Mouse (Mus musculus): ENCODE measurements around the gene Sat1. TPM values are rescaled to one million over a fixed set of nuclear protein-coding genes. Genes with fewer than 3 reads are reported as not detected.
"Not testable (repeated sequence)": the region's sequence is repeated elsewhere in the genome, so short reads cannot be mapped to it uniquely, and the experiment has no call there.

Sat1 gene
- 10 to 100 TPM; 23.7 to 24.2 TPM for total RNA-seq (2021)
- long read RNA-seq, experiment 1, transcript Sat1-201 (6 exons, 1,162 nt): major isoform, 20 of 22 reads
- long read RNA-seq, experiment 1, partial matches to known transcripts: 0 of 22 reads
- long read RNA-seq, experiment 1, other reads (novel, unspliced or antisense): 1 of 22 reads
- long read RNA-seq, experiment 2, transcript Sat1-201 (6 exons, 1,162 nt): major isoform, 17 of 19 reads
- long read RNA-seq, experiment 2, partial matches to known transcripts: 0 of 19 reads
- long read RNA-seq, experiment 2, other reads (novel, unspliced or antisense): 1 of 19 reads

DNA sequence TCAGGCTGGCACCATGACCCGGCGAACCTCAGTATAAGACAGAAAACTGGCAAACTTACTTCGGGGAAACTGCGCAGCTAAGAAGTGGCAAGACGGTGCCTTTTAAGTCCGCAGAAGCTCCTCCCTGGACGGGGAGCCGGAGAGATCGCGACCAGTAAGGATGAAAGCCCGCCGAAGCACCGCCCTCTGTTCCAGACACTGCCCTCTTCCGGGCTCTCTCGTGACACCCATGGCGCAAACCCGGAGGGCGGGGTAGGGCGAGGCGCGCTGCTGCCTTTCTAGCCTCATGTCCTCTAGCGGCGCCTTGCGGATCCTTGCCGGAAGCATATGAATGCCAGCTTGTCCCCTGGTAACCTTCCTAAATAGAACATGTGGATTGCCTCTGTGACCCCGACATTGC is at the start of gene Sat1:
Gene Sat1 (minus strand): TSS at position 179 of the 400 bp plus-strand sequence.
- DNase-seq: peak; percentile 83

DNA sequence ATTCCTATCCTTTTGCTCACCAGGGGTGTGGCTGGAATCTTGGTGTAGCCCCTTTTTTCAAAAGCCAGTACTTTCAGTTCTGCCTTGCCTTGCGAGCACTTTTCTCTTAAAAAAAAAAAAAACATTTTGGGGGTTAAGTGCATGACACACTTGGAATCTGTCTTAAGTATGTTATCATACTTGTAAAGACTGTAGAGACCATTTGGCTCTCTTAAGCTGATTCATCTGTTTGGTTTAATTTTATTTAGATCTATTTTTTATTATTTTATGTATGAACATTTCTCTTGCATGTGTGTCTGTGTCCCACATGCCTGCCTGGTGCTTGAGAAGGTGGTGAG is 46.6 kb upstream of the Sat1 start:
- DNase-seq: no peak

DNA sequence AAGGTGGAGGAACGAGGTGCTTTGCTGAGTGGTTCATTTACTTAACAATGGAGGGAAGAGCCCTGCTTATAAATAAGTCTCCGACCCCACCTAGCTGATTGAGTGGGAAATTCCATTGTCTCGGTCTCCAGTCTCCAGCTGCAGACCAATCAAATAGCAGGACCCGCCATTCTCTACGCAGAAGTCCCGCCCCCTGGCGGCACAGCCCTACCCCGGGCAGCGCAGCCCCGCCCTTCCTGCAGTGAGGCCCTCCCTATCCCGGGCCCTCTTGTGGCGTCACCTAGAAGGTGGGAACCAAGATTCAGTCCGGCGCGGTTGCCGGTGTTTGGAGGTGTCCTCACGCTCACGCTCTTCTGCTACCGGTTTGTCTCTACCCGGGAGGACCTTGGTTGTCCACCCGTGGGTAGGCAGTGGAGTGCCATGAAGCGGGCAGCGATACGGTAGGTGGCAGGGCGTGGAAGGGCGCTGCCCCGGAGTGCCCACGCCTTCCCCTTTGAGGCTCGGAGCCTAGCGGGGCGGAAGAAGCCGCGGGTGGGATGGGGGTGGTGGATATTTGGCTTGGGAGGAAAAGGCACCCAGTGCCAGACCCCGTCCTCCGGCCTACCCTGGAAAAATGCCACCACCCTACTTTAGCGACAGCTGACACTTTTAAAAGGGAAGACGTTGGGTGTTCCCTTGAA is 46.1 kb upstream of the Sat1 start, which contains the start of gene Acot9:
Gene Acot9 (plus strand): TSS at position 209 of the 680 bp plus-strand sequence.
- peak; percentile 84 for DNase-seq

DNA sequence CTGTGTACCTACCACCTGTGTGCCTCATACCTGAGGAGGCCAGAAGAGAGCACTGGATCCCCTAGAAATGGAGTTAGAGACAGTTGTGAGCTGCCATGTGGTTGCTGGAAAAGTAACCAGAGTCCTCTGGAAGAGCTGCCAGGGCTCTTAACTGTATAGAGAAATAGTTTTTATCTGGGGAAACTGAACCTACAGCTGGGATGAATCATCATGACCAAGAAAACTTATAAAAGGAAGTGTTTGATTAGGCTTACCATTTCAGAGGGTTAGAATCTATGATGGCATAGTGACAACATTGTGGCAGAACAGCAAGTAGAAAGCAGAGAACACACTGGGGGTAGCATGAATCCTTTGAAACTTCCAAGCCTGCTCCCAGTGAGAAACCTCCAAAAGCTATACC is 40.6 kb upstream of the Sat1 start:
- DNase-seq: no peak

DNA sequence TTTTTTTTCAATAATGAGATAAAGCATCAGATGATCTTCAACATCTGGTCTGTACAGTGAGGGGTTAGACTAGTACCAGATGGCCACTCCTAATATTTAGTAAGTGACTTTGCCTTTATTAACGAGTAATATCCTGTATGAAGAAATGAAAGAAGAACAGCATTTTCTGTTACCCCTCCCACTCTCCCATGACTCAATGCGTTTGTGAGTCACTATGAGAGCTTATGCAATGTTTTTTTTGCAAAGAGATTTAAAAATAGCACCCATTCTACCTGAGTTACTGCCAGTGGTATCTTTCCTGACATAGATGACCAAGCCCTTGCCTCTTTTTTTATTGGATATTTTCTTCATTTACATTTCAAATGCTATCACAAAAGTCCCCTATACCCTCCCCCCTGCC is 2.0 kb upstream of the Sat1 start:
- no peak for DNase-seq

DNA sequence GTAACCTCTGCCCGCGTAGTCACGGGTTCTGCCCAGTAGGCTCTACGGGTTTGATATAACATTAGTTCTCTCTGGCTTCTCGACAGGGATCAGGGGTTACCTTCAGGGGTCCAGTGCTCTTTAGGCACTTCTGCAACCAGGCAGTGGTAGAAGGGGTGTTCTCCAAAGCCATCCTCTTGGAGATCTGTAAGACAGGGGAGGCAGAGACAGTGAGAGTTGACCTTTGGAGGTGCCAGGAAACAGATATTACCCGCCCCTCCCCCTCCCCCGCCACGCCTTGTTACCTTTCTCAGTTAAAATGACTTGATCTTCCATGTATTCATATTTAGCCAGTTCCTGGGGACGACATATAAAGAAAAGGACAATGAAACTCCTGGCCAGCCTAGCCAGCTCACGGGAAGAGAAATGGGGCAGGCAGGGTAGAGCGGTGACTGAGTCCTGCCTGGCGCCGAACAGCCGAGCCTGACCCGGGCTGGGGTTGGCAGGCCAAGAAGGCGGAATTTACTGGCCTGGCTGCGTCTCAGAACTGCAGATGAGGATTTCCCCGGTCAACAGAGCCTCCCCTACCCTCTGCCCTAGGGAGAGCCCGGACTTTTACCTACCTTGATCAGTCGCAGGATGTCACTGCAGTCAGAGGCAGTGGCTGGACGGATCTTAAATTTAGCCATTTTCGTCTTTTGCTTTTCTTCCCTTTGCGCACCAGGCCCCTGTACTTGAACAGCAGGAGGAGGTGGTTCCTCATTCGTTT is 574 bp downstream of the Sat1 start:
- DNase-seq: peak; percentile 23

DNA sequence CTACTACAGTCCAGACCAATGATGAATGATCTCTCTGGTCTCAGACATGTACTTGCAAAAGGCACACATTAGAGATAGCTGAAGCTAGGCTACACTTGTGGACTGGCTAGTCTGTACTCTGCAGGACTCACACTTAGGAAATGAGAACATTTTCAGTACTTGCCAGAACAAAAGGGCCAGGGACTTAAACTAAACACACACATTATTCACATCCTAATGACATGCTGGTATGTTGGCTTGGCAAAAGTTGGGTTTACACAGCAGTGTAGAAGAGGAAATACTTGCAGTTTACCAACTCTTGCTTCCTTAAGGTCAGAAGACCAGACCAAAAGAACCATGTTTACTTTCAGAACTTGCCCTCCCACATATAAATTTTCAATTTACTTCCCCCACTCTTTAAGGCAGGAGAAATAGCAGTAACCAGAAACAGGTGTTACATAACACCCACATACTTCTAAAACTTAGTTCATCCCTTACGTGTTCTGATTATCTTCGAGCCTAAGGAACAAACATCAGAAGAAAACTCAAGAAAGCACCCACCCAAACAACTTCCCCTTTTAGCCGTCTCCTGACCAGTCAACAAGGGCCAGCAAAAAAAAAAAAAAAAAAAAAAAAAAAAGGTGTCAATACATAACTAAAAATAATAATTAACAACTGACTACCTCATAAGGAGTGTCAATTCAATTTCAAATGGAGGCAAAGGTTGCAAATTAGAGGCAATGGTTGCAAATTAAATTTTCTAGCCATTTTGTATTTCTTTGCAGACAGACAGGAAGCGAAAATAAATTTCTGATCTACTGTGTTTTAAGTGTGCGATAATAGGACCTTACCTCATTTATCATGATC is 1.7 kb downstream of the Sat1 start:
- DNase-seq: no peak

DNA sequence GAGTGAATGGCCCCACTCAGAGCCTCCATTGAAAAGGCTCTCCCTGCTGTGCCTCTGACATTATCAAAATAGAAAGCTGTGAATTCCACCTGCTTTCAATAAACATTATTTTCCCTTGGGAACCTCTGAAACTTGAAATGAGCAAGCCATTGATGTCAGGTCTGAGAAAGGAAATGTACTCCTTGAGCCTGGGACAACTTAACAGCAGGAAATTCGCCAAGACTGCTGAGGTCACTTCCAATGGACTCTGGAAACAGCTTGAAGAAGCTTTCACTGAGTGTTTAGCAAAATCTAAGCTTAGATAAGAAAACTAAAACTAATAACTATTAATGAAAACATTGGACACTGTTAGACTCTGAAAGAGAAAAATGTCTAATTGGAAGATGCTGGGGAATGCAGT is 7.6 kb downstream of the Sat1 start:
- DNase-seq: no peak

DNA sequence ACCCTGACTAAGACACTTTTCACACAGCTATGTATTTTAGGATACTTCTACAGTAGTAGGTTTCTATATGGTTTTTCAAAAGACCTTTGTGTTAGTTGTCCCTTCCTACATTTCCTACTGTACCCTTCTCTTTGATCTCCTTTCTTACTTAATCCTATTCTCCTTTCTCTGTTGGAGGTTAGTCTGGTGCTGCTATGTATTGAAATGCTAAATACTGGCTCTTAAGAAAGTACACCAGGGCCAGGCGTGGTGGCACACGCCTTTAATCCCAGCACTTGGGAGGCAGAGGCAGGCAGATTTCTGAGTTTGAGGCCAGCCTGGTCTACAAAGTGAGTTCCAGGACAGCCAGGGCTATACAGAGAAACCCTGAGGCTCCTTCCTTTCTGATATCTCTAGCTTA is 10.8 kb downstream of the Sat1 start:
- DNase-seq: not testable (repeated sequence)

DNA sequence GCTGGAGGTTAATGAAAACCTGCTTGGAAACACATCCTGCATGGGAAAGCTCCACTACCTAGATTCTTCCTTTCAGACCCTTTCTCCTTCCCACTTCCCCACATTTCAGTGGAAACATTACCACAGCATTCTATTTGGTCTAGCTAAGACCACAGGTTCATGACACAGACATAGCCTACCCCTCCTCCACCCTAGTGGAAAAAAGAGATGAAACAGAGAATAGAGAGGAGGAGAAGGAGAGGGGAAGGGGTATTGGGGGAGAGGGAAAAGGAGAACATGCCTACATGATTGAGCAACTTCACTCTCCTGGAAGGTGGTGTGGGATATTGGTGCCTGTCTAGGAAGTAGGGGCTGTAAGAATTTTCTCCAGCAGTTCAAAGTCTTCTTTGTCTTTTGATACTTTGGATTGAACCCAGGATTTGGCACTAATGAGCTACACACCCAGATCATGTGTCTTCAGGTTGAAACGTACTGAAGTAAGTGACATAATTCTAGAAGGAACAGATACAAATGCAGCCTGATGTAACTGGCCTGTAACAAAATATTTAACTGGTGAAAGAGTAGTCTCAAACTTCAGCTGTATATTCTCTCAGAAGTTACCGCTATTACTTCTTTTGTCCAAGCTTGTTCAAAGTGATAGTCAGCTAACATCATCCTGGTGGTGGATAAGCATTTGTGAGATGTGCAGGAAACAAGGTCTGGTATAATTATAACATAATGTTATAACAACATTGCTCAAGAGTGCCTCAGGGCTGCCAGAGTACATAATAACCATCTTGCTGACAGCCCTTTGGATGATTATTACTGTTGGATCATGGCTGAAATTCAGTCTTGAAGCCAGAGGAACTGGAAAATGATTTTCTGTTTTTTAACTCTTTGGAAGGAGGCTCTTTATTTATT is 13.6 kb downstream of the Sat1 start:
- DNase-seq: no peak

DNA sequence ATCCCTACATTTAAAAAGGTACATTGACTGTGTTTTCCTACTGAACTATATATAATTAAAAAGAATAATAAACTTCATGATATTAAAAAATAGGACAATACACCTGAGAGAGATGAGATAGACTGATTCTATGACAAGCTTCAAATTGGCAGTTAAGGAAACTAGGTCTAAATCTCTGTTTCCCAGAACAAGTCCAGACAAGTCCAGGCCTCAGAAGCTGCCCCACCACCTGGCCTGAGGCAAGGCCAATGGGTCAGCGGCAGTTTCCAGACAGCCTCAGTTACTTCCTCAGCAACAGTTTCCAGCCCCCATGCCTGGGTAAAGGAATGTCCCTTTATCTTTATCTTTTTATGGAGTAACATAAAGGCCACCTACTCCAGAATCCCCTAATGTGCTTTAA is 14.4 kb downstream of the Sat1 start:
- no peak for DNase-seq

DNA sequence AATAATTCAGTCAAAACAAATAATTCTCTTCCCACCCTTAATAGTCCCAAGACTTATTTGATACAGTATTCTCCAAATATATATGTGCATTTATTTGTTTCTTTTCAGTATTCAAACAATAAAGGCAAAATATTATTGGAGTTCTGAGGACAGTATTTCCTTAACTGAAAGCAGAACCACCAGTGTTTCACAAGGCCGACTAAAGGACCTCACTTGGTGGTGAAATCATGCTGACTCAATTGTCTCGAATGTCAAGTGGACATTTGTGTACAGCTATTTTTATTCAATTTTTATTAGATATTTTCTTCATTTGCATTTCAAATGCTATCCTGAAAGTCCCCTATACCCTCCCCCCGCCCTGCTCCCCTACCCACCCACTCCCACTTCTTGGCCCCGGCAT is 21.3 kb downstream of the Sat1 start:
- DNase-seq: no peak

DNA sequence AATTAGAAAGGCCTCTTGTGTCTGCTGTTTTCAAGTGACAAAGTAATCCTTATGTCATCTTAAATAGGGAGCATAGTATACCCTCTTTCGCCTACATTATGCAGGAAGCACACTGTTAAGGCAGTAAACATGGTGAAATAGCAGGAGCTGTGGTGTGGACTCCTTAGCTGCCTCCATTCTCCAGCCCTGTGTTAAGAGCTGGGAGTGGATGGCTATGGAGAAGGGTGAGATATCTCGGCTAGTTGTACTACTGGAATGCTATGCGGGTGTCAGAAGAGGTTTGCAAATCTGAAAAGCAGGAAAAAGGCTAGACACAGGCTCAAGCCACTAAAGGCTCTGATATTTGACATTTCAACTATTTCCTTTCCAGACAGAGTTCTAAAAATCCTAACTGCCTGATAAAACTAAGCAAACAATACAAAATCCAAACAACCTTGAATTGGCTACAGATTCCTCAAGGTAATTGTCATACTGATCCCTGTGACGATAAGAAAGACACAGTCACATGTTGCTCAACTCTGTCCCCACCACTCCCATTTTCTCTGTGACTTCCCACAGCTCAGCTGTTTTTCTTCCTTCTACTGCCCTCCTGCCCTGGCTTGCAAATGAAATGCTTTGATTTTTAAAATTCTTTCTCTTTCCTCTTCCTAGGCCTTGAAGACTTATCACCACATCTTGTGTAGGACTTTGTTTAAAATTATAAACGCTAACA is 22.4 kb downstream of the Sat1 start:
- DNase-seq: no peak

DNA sequence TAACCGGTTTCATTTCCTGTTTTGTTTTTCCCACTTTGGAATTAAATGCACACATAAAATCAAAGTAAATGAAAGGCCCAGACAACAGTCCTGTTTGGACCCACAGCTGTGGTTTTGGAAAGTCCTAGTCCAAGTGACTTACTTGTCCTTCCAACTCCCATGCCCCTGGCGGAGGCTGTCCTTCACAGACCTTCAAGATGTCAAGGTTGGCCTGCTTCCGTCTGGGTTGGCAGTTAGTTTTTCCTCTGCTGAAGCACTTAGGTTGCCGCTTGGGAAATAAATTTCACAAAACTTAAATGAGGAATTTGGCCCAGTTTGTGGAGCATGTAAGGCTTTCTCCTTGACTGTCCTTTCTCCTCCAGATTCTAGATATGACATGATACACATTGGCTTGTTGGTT is 24.3 kb downstream of the Sat1 start:
- DNase-seq: peak; percentile 5

DNA sequence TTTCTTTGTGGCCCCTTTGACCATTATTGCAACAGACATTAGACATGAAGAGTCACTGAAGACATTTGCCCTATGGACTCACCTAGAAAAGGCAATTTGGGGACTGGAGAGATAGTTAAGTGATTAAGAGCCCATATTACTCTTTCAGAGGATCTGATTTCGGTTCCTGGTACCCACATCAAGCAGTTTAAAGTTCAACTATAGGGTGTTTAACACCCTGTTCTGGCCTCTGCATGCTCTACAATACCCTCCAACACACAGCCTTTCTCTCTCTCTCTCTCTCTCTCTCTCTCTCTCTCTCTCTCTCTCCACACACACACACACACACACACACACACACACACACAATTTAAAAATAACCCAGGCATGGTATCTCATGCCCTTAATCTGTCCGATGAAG is 38.6 kb downstream of the Sat1 start:
- DNase-seq: no peak

DNA sequence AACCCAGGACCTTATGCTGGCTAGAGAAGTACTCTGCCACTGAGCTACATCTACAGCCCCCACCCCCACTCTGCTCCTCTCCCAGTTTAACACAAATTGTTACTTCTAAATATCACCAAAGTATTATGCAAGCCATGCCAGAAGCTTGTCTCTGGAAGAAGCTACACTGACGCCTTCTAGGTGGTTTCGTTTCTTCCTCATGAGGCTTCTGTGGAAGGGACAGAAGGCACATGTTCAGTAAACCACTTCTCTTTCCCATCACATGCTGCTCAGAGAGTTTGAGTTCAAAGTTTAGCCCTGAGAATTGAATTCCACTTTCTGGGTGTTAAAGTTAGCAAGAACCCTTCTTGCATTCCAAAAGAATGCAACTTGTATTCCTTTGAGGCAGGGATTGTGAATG is 39.0 kb downstream of the Sat1 start:
- no peak for DNase-seq

DNA sequence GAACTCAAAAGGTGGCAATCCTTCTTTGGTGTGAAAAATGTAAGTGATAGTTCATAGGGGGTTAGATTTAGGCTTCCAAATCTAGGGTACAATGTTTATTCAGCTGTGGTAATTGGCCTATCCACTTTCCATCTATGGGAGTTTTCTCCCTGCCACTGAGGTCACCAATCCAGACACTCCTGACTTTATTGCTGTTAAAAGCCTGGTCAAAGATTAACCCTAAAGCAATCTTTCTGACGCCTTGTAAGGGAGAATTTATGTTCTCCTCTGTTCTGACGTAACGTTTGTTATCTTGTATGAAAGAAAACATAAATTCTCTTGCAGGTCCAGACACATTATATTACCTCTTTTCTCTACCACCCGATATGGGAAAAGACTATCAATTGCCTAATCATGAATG is 40.7 kb downstream of the Sat1 start:
- no peak for DNase-seq

DNA sequence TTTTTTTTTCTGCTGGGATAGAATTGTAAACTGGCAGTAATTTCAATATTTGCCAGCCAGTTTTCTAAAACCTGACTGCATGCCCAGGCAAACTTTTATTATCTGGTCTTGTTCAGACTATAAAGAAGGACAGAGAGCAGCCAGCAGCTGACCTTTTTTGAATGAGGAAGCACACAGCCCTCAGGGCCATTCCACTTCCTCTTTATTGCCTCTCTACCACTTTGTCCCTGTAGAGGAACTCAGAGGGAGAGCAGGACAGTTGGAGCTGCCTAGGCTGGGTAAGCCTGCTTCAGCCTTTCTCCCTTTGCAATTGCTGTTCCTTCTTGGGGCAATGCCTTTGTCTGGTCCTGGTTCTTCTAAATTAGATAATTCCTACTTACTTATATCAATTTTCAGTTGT is 43.9 kb downstream of the Sat1 start:
- no peak for DNase-seq

DNA sequence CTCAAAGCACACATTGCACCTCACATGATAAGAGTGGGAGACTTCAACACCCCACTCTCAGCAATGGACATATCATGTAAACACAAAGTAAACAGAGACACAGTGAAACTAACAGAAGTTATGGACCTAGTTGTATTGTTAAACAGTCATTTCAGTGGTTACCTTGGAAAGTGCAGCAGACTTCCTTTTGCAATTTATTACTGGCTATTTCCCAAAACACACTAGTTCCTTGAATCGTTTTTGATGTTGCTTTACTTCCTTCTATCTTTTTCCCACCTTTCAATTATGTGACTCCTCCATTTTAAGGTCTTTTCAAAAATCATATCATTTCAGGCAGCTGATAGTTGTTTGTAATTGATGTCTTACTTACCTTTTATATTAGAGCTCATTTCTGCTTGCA is 44.5 kb downstream of the Sat1 start:
- no peak for DNase-seq

DNA sequence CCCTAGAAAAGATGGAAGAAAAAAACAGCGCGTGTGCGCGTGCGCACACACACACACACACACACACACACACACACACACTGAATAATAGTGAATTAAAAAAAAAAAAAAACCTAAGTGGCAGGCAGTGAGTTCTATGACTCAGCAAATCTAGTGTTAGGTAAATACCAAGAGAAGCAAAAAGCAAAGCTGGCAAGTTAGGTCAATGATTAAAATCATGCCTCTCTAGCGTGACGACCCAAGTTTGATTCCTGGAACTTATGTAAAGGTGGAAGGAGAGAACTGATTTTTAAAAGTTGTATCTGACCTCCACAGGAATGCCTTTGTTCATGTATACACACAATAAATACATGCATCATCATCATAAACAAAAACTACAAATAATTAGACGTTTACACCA is 46.4 kb downstream of the Sat1 start:
- no peak for DNase-seq

DNA sequence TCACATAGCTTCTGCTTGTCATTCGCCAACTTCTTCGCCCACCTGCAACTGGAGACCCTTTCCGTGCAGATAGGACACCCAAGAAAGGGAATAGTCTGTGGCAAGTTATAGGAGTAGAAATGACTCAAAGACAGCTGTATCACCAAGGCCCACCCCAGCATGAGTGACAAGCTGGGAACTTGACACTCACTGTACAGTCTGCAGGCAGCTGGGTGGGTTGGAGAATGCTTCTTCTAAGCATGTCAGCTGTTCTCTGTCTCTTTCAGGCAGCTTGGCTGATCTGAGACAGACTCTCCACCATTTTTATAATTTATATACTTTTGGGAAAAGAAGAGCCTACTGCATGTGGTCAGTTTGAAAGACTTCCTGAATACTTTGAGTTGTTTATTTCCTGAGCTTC is 48.6 kb downstream of the Sat1 start:
- DNase-seq: no peak
